Mouse (Mus musculus): ENCODE data around the gene Igsf23. TPM values are rescaled to one million over a fixed set of nuclear protein-coding genes. Genes with fewer than 3 reads are reported as not detected.
"Not testable (repeated sequence)": the region's sequence is repeated elsewhere in the genome, so short reads cannot be mapped to it uniquely, and the experiment has no call there.

Gene Igsf23
- 0.13 TPM in 1 of 2 replicates, not detected in the other for polyA plus RNA-seq (2015; fragmentation: Nextera tagmentation; extraction: Ambion mirVana)

DNA sequence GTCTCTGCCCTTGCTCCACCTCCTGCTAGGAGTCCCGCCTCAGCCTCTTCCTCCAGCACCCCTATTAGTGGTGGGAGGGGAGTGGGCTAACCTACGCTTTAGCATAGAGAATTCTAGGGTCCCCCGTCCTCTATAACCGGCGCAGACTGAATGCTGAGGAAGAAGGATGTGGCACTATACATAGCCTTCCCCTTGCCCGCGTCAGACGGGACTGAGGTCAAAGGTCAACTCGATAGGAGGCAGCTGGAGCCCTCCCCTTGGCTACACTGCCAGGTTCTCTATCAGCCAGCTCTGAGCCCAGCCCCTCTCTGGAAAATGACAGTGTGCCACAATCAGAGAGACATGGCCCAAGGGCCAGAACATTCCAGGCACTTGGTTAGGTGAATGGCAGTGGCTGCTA lies at the start of gene Igsf23:
Gene Igsf23 (minus strand): TSS at position 168 of the 400 bp plus-strand sequence.
- Histone ChIP-seq H3K27me3 (no peaks in the 10 kb centered on the region), H3K4me1 (replicated peaks) (no peaks in the 10 kb centered on the region), H3K9me3 (no peaks in the 10 kb centered on the region), H3K27ac (no peak within 1 kb of the TSS), H3K36me3 (no peaks in the 10 kb centered on the region), H3K9ac (no peak within 1 kb of the TSS), H3K4me3 (no peak within 1 kb of the TSS), H3K4me2 (no peak within 1 kb of the TSS)
- 59% methylated on average over 9 of the region's 9 CpGs for WGBS
- 0 out of 2 replicates have a peak, but pooled peaks have one; percentile 4 for ATAC-seq (ENCODE audit: low FRiP score)

DNA sequence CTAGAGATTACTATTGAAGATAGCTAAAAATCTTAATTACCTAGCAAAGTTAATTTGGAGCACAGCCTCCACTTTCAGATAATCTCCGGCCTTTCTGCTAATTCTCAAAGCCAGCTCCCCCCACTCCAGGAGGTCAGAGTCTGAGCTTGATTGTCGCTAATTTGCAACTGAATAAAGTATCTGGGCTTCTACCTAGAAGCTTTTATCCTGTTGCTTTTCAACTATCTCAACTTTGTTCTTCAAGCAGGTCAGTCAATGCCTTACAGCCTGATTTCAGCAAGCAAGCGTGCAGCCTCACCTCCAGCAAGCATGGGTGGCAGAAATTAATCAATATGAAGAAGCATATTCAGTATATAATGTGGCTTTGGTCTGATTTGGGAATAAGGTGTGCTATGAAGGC lies 46.2 kb upstream of the Igsf23 start:
- H3K36me3 ChIP-seq; H3K4me1 ChIP-seq (replicated peaks); H3K27ac ChIP-seq; H3K27me3 ChIP-seq; H3K4me3 ChIP-seq; H3K4me2 ChIP-seq; H3K9ac ChIP-seq; ATAC-seq (ENCODE audit: low FRiP score): not testable (repeated sequence)
- WGBS: 66% methylated on average over 3 of the region's 3 CpGs
- peaks cover 21% of the 10 kb centered on the region for H3K9me3 ChIP-seq

DNA sequence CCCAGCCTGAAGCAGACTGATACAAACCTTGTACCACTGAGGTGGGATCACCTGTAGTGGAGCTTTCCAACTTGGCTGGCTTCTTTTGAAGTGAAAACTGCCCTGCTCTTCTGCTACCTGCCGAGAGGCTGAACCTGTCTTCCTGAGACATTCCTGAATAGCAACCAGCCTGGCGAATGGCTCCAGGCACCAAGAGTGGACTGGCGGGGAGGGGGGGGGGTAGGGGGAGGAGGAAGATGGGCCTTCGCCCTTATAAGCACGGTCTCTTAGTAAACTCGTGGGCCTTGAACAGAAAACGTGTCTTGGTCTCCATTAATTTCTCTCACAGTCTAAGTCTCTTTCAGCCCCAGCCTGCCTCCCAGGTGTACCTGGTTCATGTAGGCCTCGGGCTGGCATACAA lies 40.6 kb upstream of the Igsf23 start, which contains the start of gene Nlrp9b:
Gene Nlrp9b (plus strand): TSS at position 301 of the 400 bp plus-strand sequence.
- H3K36me3 ChIP-seq; H3K27me3 ChIP-seq; H3K4me3 ChIP-seq; ATAC-seq (ENCODE audit: low FRiP score); H3K27ac ChIP-seq; H3K4me2 ChIP-seq; H3K9ac ChIP-seq; H3K4me1 ChIP-seq (replicated peaks): not testable (repeated sequence)
- WGBS: 64% methylated on average over 8 of the region's 8 CpGs
- H3K9me3 ChIP-seq: peaks cover 13% of the 10 kb centered on the region

DNA sequence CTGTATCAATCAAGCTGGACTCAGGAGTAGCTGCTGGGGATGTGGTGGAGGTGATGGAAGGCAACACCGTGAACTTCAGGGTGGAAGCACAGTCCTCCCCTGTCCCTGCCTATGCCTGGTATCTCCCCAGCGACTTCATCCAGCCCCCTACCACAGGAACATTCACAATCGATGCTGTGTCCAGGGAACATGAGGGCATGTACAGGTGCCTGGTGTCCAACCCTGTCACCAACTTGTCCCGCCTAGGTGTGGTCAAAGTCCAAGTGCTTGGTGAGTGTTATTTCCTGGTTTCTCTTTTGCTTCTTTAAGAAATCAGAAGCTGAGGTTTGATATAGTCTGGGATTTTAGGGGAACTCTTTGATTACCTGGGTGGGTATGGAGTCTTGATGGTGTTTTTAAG lies 21.0 kb upstream of the Igsf23 start:
- 89% methylated on average over 4 of the region's 4 CpGs for WGBS

DNA sequence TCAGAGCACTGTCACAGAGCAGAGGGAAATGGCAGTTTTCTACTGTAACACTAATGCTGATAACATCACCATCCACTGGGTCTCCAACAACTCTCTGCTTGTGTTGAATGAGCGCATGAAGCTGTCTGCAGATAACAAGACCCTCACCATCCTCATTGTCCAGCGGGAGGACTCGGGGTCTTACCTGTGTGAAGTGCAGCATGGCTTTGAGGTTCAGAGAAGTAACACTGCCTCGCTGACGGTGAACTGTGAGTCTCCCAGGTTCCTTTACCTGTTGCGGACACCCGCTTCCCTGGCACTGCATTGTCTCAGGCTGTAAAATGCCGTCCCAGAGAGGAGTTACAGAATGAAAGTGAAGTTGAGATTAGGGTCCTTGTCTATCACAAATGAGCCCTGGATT lies 19.6 kb upstream of the Igsf23 start:
- Histone ChIP-seq H3K36me3 (no peaks in the 10 kb centered on the region), H3K4me3 (no peak overlapping the region), H3K4me2 (no peak overlapping the region), H3K9me3 (peaks cover 10% of the 10 kb centered on the region), H3K27ac (no peak overlapping the region), H3K9ac (no peak overlapping the region), H3K4me1 (replicated peaks) (no peaks in the 10 kb centered on the region), H3K27me3 (no peaks in the 10 kb centered on the region)
- no peak for ATAC-seq (ENCODE audit: low FRiP score)
- WGBS: 93% methylated on average over 8 of the region's 8 CpGs

More for the DNA sequence above, 21.0 kb upstream of the Igsf23 start:
- peaks cover 10% of the 10 kb centered on the region for H3K9me3 ChIP-seq
- H3K27ac ChIP-seq: no peak overlapping the region
- ATAC-seq (ENCODE audit: low FRiP score): no peak
- H3K4me1 ChIP-seq (replicated peaks): no peaks in the 10 kb centered on the region
- H3K4me2 ChIP-seq: no peak overlapping the region
- H3K4me3 ChIP-seq: no peak overlapping the region
- H3K36me3 ChIP-seq: no peaks in the 10 kb centered on the region
- H3K27me3 ChIP-seq: no peaks in the 10 kb centered on the region
- H3K9ac ChIP-seq: no peak overlapping the region

DNA sequence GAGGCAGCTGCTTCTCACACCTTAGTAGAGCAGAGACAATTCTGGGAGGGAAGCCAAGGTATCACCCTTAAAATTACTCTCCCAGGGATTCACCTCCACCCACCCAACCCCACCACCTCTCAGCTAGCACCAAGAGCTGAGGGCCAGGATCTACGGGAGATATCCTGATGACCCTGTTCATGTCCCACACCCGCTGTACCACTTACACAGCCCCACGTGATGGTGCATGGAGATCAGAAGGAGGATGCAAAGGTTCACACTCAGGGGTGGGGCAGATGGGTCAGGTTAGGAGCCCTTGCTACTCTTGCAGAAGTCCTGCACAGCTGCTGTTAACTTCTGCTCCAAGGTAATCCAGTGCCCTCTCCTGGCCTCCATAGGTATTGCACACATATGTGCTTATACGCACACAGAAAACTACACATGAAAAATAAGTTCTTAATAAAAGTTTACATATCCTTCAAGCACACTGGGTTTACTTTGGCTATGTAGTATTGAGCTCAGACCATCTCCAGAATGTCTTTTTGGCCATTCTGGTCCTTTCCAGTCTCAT lies 19.1 kb upstream of the Igsf23 start:
- WGBS: 93% methylated on average over 4 of the region's 4 CpGs

DNA sequence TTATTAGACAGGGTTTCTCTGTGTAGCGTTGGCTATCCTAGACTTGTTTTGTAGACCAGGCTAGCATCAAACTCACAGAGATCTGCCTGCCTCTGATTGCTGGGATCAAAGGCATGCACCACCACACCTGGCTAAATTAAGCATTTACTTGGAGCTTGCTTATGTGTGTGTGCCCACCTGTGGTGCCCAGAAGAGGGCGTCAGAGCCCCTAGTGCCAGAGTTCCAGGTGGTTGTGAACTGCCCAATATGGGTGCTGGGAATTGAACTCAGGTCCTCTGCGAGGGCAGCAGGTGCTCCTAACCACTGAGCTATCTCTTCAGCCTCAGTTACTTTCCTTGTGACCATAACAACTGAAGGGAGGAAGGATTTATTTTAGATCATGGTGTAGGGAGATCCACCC lies 18.6 kb upstream of the Igsf23 start:
- Histone ChIP-seq H3K27me3 (no peaks in the 10 kb centered on the region), H3K27ac (no peak overlapping the region), H3K9ac (no peak overlapping the region), H3K4me2 (no peak overlapping the region), H3K36me3 (no peaks in the 10 kb centered on the region), H3K9me3 (peaks cover 10% of the 10 kb centered on the region), H3K4me3 (no peak overlapping the region), H3K4me1 (replicated peaks) (no peaks in the 10 kb centered on the region)
- ATAC-seq (ENCODE audit: low FRiP score): no peak
- WGBS: 75% methylated on average over 3 of the region's 3 CpGs

More for the DNA sequence above, 19.1 kb upstream of the Igsf23 start:
- no peak overlapping the region for H3K27ac ChIP-seq
- no peaks in the 10 kb centered on the region for H3K27me3 ChIP-seq
- H3K36me3 ChIP-seq: no peaks in the 10 kb centered on the region
- H3K9me3 ChIP-seq: peaks cover 10% of the 10 kb centered on the region
- H3K9ac ChIP-seq: no peak overlapping the region
- no peak overlapping the region for H3K4me2 ChIP-seq
- H3K4me1 ChIP-seq (replicated peaks): no peaks in the 10 kb centered on the region
- no peak for ATAC-seq (ENCODE audit: low FRiP score)
- no peak overlapping the region for H3K4me3 ChIP-seq

DNA sequence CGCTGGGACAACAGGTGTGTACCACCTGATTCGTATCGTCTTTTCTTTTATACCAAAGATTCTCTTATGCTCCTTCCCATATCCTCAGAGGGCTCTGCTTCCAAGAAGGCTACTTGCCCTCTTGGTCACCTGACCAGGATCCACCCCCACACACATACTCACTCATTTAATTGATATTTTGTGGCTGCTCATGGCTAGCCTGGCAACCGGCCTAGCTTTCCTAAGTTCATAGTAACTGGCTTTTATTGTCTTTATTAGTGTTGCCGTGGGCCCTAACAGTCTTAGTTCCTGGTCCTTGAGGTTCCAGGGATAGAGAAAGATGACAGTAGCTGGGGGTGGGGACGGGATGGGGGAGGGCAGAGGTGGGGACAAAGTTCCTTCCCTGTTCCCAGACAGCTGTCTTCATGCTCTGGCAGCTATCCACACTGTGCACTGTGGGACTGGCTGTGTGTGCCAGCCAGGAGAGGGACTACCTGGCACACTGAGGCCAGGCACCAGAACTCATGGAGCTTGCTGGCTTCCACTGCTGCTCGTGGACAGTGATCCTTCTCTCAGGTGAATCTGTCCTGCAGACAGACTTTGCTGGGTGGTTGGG lies 14.5 kb upstream of the Igsf23 start, which contains the start of gene Ceacam20:
Gene Ceacam20 (plus strand): TSS at position 428 of the 595 bp plus-strand sequence.
- Histone ChIP-seq H3K27me3 (no peaks in the 10 kb centered on the region), H3K4me2 (no peak within 1 kb of the TSS), H3K27ac (no peak within 1 kb of the TSS), H3K4me1 (replicated peaks) (no peaks in the 10 kb centered on the region), H3K4me3 (no peak within 1 kb of the TSS), H3K9ac (no peak within 1 kb of the TSS), H3K9me3 (peaks cover 4% of the 10 kb centered on the region; the same call in 1 of the 2 replicates), H3K36me3 (no peaks in the 10 kb centered on the region)
- 82% methylated on average over 7 of the region's 7 CpGs for WGBS
- ATAC-seq (ENCODE audit: low FRiP score): no peak

DNA sequence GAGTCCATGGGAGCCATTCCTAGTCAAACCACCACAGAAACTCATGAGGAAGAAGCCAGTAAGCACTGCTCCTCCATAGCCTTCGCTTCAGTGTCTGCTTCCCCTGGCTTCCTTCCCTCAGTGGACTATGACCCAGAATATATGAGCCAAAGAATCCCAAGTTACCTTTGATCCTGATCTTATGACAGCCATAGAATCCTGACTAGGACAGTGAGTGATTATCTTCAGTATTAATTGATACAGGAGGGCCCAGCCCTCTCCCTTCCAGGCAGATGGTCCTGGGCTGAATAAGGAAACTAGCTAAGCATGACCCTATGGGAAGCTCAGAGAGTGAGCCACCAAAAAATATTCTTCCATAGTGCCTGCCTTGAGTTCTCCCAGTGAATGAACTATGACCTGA lies 11.9 kb upstream of the Igsf23 start:
- WGBS: 68% methylated on average over 1 of the region's 1 CpGs
- no peaks in the 10 kb centered on the region for H3K27me3 ChIP-seq
- no peaks in the 10 kb centered on the region for H3K4me1 ChIP-seq (replicated peaks)
- no peak overlapping the region for H3K27ac ChIP-seq
- no peak overlapping the region for H3K4me3 ChIP-seq
- no peak for ATAC-seq (ENCODE audit: low FRiP score)
- no peaks in the 10 kb centered on the region for H3K36me3 ChIP-seq
- no peak overlapping the region for H3K4me2 ChIP-seq
- no peaks in the 10 kb centered on the region for H3K9me3 ChIP-seq
- H3K9ac ChIP-seq: no peak overlapping the region

DNA sequence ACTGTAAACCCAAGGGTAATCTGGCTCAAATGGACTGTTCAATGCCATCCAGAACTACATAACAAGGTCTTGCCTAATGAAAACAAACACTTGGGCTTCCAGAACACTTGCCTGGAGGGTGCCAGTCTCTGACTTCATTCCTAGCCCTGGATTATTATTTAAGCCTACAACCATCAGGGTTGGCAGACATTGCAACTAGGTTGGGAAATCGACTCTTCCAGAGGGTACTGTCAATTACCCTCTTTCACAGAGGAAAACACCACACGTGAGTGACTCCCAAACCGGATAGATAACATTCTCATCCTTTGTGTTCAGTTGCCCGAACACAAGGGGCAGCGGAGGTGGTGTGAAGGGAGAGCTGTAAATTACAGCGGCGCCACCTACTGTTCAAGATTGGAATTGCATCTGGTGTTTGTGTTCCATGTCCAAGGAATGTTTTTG lies 5.8 kb upstream of the Igsf23 start:
- ATAC-seq (ENCODE audit: low FRiP score): peak; percentile 37; the same call in 1 of the 2 replicates
- Histone ChIP-seq H3K4me2 (no peak overlapping the region), H3K9me3 (no peaks in the 10 kb centered on the region), H3K36me3 (no peaks in the 10 kb centered on the region), H3K27me3 (no peaks in the 10 kb centered on the region), H3K27ac (no peak overlapping the region), H3K9ac (no peak overlapping the region), H3K4me1 (replicated peaks) (no peaks in the 10 kb centered on the region), H3K4me3 (no peak overlapping the region)
- WGBS: 3% methylated on average over 7 of the region's 7 CpGs

DNA sequence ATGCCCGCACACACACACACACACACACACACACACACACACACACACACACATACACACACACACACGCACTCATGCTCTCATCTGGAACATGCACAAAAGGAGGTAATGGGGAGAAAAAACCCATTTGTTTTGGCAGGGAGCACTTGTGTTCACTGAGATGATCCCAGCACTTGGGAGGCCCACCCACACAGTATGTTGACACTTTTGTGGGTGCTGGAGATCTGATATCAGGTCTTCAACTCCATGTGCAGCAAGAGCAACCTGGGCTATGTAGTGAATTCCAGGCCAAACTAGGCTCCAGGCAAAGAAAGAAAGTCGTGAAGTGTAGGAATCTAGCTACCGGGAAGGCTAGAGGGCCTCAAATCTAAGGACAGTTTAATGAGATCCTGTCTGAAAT lies 5.3 kb upstream of the Igsf23 start:
- no peak for ATAC-seq (ENCODE audit: low FRiP score)
- no peak overlapping the region for H3K27ac ChIP-seq
- no peak overlapping the region for H3K4me2 ChIP-seq
- H3K36me3 ChIP-seq: no peaks in the 10 kb centered on the region
- 77% methylated on average over 4 of the region's 4 CpGs for WGBS
- no peak overlapping the region for H3K9ac ChIP-seq
- no peaks in the 10 kb centered on the region for H3K27me3 ChIP-seq
- no peaks in the 10 kb centered on the region for H3K4me1 ChIP-seq (replicated peaks)
- no peak overlapping the region for H3K4me3 ChIP-seq
- no peaks in the 10 kb centered on the region for H3K9me3 ChIP-seq

DNA sequence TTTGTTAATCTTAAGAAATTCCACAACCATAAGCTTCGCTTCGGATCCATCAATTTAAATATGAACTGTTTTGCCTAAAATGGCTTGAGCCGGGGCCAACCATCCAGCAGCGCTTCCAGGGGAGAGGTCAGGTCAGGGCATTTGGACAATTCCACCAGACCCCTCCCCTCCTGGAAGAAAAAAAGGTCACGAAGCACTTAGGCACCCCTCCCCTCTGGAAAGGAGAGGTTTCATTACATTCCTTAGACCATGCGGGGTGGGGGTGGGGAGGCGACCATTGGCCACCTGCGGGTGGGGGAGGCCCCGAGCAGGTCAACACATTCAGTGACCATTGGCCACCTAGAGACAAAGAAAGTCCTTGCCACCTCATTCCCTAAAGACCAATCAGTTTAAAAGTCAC lies 2.5 kb upstream of the Igsf23 start:
- no peaks in the 10 kb centered on the region for H3K27me3 ChIP-seq
- H3K9me3 ChIP-seq: no peaks in the 10 kb centered on the region
- H3K9ac ChIP-seq: no peak overlapping the region
- H3K4me1 ChIP-seq (replicated peaks): no peaks in the 10 kb centered on the region
- H3K36me3 ChIP-seq: no peaks in the 10 kb centered on the region
- no peak overlapping the region for H3K27ac ChIP-seq
- H3K4me2 ChIP-seq: no peak overlapping the region
- H3K4me3 ChIP-seq: no peak overlapping the region
- no peak for ATAC-seq (ENCODE audit: low FRiP score)
- 46% methylated on average over 9 of the region's 9 CpGs for WGBS
